7 mouse cellular contexts compared by ENCODE assay signal in the genomic region with DNA sequence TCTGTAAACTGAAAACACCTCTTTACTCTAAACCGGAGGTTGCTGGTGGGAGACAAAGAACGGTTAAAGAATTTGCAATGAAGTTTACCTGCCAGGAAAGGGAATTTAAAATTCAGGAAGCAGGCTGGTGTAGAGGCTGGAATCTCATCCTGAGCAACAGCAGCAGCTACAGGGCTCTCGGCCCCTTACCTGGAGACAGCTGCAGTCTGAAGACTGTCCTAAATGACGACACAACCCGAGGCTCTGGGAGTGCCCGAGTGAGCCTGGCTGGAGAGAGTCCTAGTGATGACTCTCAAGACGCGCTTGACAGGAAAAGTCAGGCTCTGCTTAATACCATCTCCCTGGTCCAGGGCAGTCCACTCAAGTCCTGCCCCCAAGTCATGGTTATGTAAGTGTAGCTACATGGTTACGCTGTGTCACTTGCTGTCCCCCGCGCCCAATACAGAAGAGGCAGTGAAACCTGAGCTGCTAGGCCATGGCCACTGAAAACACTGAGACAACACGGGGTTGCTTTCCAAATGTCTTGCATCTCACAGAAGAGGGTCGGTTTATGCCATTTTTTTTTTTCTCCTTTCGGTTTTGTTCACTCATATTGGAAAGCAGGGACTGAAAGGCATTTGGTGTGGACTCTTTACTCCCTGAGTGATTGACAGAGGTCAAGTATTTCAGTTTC. TPM values are rescaled to one million over a fixed set of nuclear protein-coding genes. Genes with fewer than 3 reads are reported as not detected.
A peak's percentile ranks its signal among the peaks of the same experiment; 100 is the strongest.
DNase-seq lines count a peak whose midpoint lies in the region; ATAC-seq and TF ChIP-seq lines count a peak whose summit lies in the region.

No protein-coding gene starts in this region.

- H3K9me3 ChIP-seq in heart, postnatal 0 days (replicated peaks; ENCODE audit: control insufficient read depth, low read length): no peaks in the 10 kb centered on the region
- no peaks in the 10 kb centered on the region for H3K9me3 ChIP-seq in liver, embryonic 13.5 days (replicated peaks)
- H3K9me3 ChIP-seq in stomach, embryonic 14.5 days (ENCODE audit: control insufficient read depth, low read depth, low read length): no peaks in the 10 kb centered on the region

- H3K9ac ChIP-seq in heart, postnatal 0 days (replicated peaks; ENCODE audit: low read depth, low read length): peak overlapping the region; percentile 18
- peak overlapping the region; percentile 42; the same call in 1 of the 2 replicates for H3K9ac ChIP-seq in liver, embryonic 13.5 days
- H3K9ac ChIP-seq in stomach, embryonic 14.5 days (replicated peaks; ENCODE audit: low read depth, low read length): no peak overlapping the region

- ATAC-seq in heart, postnatal 0 days (ENCODE audit: insufficient read depth, low read depth): peak; percentile 71
- ATAC-seq in liver, embryonic 13.5 days (ENCODE audit: low read depth): peak; percentile 21; the same call in 1 of the 2 replicates
- peak; percentile 18; the same call in 1 of the 2 replicates for ATAC-seq in stomach, embryonic 14.5 days (ENCODE audit: insufficient number of reproducible peaks, insufficient read depth, low FRiP score, low read depth)

- H3K27me3 ChIP-seq in testis, adult 2 months (ENCODE audit: control insufficient read depth, insufficient read depth, low read length): no peaks in the 10 kb centered on the region
- H3K27me3 ChIP-seq in heart, postnatal 0 days (ENCODE audit: control insufficient read depth, insufficient read depth, low read length): no peaks in the 10 kb centered on the region
- H3K27me3 ChIP-seq in liver, embryonic 13.5 days: no peaks in the 10 kb centered on the region
- H3K27me3 ChIP-seq in stomach, embryonic 14.5 days (ENCODE audit: control insufficient read depth, insufficient read depth, low read length): no peaks in the 10 kb centered on the region

- peak overlapping the region; percentile 19 for H3K27ac ChIP-seq in testis, adult 2 months (ENCODE audit: control insufficient read depth, insufficient read depth, low read depth, low read length)
- peak overlapping the region; percentile 62 for H3K27ac ChIP-seq in heart, postnatal 0 days (ENCODE audit: low read depth)
- H3K27ac ChIP-seq in liver, embryonic 13.5 days: peak overlapping the region; percentile 63
- peak overlapping the region; percentile 17; the same call in 1 of the 2 replicates for H3K27ac ChIP-seq in stomach, embryonic 14.5 days (ENCODE audit: low read length)

- 31% methylated on average over 14 of the region's 14 CpGs for whole genome bisulfite sequencing in heart, postnatal 0 days
- whole genome bisulfite sequencing in liver, embryonic 13.5 days (ENCODE audit: insufficient replicate concordance): 50% methylated on average over 14 of the region's 14 CpGs
- 35% methylated on average over 14 of the region's 14 CpGs for WGBS in stomach, embryonic 14.5 days

- no peak overlapping the region for H3K4me3 ChIP-seq in testis, adult 2 months (ENCODE audit: control insufficient read depth, low read depth, low read length)
- no peak overlapping the region for H3K4me3 ChIP-seq in heart, postnatal 0 days (ENCODE audit: low read depth, low read length)
- peak overlapping the region; percentile 26; the same call in 1 of the 2 replicates for H3K4me3 ChIP-seq in liver, embryonic 13.5 days (replicated peaks)
- H3K4me3 ChIP-seq in stomach, embryonic 14.5 days (ENCODE audit: low read depth, low read length): no peak overlapping the region

- H3K4me2 ChIP-seq in heart, postnatal 0 days (ENCODE audit: low read depth, low read length): peak overlapping the region; percentile 22
- H3K4me2 ChIP-seq in liver, embryonic 13.5 days: peak overlapping the region; percentile 54
- no peak overlapping the region for H3K4me2 ChIP-seq in stomach, embryonic 14.5 days (replicated peaks; ENCODE audit: low read depth, low read length)

- no peak for TF ChIP-seq POLR2A in testis, adult 2 months (IDR thresholded peaks at IDR 0.05; ENCODE audit: control insufficient read depth, low read depth, low read length)

- no peak for TF ChIP-seq EP300 in heart, postnatal 0 days (IDR thresholded peaks at IDR 0.05; ENCODE audit: low read depth)

- DNase-seq in testis, postnatal 10 days (ENCODE audit: low spot score): no peak
- DNase-seq in embryo, embryonic 11 days: peak; percentile 42
- DNase-seq in heart, postnatal 0 days (ENCODE audit: low spot score): no peak
- no peak for DNase-seq in liver, embryonic 13.5 days
- DNase-seq in left cerebral cortex, postnatal 36 days (ENCODE audit: low spot score in 2 of 2): no peak

- H3K4me1 ChIP-seq in testis, adult 2 months (ENCODE audit: control insufficient read depth, insufficient read depth, low read length): peaks cover 6% of the 10 kb centered on the region
- peaks cover 54% of the 10 kb centered on the region for H3K4me1 ChIP-seq in heart, postnatal 0 days (ENCODE audit: control insufficient read depth, insufficient read depth)
- H3K4me1 ChIP-seq in liver, embryonic 13.5 days (replicated peaks): peaks cover 67% of the 10 kb centered on the region
- peaks cover 9% of the 10 kb centered on the region; the same call in 1 of the 2 replicates for H3K4me1 ChIP-seq in stomach, embryonic 14.5 days (ENCODE audit: control insufficient read depth, insufficient read depth, low read length)

- no peak for TF ChIP-seq CTCF in testis, adult 2 months (IDR thresholded peaks at IDR 0.05; ENCODE audit: control insufficient read depth, insufficient read depth, insufficient replicate concordance, low read depth, low read length)
- TF ChIP-seq CTCF in heart, postnatal 0 days (IDR thresholded peaks at IDR 0.05; ENCODE audit: low read depth): no peak

- no peaks in the 10 kb centered on the region for H3K36me3 ChIP-seq in testis, adult 2 months (ENCODE audit: control insufficient read depth, insufficient read depth, low read length)
- H3K36me3 ChIP-seq in heart, postnatal 0 days (replicated peaks; ENCODE audit: control insufficient read depth, insufficient read depth, low read length): no peaks in the 10 kb centered on the region
- H3K36me3 ChIP-seq in liver, embryonic 13.5 days: no peaks in the 10 kb centered on the region
- H3K36me3 ChIP-seq in stomach, embryonic 14.5 days (ENCODE audit: control insufficient read depth, insufficient read depth, low read length): no peaks in the 10 kb centered on the region

- intact Hi-C loops in left cerebral cortex, postnatal 36 days (cut with DNase I): no loop called here

RNA-seq across cellular contexts. Expression of a gene that starts 13.5 kb away (rescaled TPM):
- polyA plus RNA-seq in testis, adult 2 months (2012; rRNA removed): 96.1 and 101 TPM in 2 replicates
- 65.2 and 70.0 TPM in 2 replicates for total RNA-seq in heart, postnatal 0 days (2014; rRNA removed; ENCODE audit: low replicate concordance)
- 41.4 and 44.1 TPM in 2 replicates for polyA plus RNA-seq in heart, postnatal 0 days (2015; fragmentation: Nextera tagmentation; extraction: Ambion mirVana)
- 12.4 and 13.4 TPM in 2 replicates for polyA plus RNA-seq in liver, embryonic 13.5 days (2015; fragmentation: Nextera tagmentation; extraction: Ambion mirVana)
- polyA plus RNA-seq in stomach, embryonic 14.5 days (2014; fragmentation: Nextera tagmentation; extraction: Ambion mirVana): 39.5 and 40.5 TPM in 2 replicates
- 100 to 1,000 TPM; 117 to 144 TPM for total RNA-seq in left cerebral cortex, postnatal 36 days (2021)

RNA-seq across cellular contexts. Expression of a gene that starts 50.0 kb away (rescaled TPM):
- polyA plus RNA-seq in testis, adult 2 months (2012; rRNA removed): 49.2 and 54.8 TPM in 2 replicates
- 11.8 and 30.8 TPM in 2 replicates for total RNA-seq in heart, postnatal 0 days (2014; rRNA removed; ENCODE audit: low replicate concordance)
- 31.3 and 31.8 TPM in 2 replicates for polyA plus RNA-seq in heart, postnatal 0 days (2015; fragmentation: Nextera tagmentation; extraction: Ambion mirVana)
- polyA plus RNA-seq in liver, embryonic 13.5 days (2015; fragmentation: Nextera tagmentation; extraction: Ambion mirVana): 30.7 and 42.3 TPM in 2 replicates
- polyA plus RNA-seq in stomach, embryonic 14.5 days (2014; fragmentation: Nextera tagmentation; extraction: Ambion mirVana): 84.6 and 97.5 TPM in 2 replicates
- total RNA-seq in left cerebral cortex, postnatal 36 days (2021): 10 to 100 TPM; 39.5 to 49.0 TPM

Comparison
In these comparisons a context has a peak if more than half of its experiments do, and no peak if none do; other contexts are left out.
1. ATAC-seq: peak in every context shown above with its lines; median percentile 71 in heart, postnatal 0 days; 21 in liver, embryonic 13.5 days; 18 in stomach, embryonic 14.5 days.